Mouse (Mus musculus) C2C12 (cell line): ENCODE measurements around the gene Sox9. TPM values are rescaled to one million over a fixed set of nuclear protein-coding genes. Genes with fewer than 3 reads are reported as not detected.

Experiments
- H3K27me3 ChIP-seq: one replicate; pipeline ENCODE4 v1.6.1; 2011; ENCODE audit not compliant: control insufficient read depth, insufficient read depth, insufficient read length
- H3K36me3 ChIP-seq: one replicate; pipeline ENCODE4 v1.6.1; 2011; ENCODE audit not compliant: control insufficient read depth, insufficient read depth
- H3K4me3 ChIP-seq: one replicate; pipeline ENCODE4 v1.5.1; 2011; ENCODE audit warnings: mild to moderate bottlenecking, control low read depth; ENCODE audit not compliant: poor library complexity, insufficient read depth, severe bottlenecking
- H3K79me2 ChIP-seq: one replicate; pipeline ENCODE4 v1.6.1; 2011; ENCODE audit not compliant: control insufficient read depth, insufficient read depth
- H3K79me3 ChIP-seq: one replicate; pipeline ENCODE4 v1.6.1; 2011; ENCODE audit warnings: low read depth, control low read depth
- H3ac ChIP-seq: one replicate; pipeline ENCODE3; 2011; ENCODE audit warnings: low read depth; ENCODE audit not compliant: control insufficient read depth, insufficient read length
- CEBPB ChIP-seq: IDR thresholded peaks from one replicate; pipeline ENCODE4 v1.6.1; 2011; ENCODE audit warnings: low read depth, mild to moderate bottlenecking, control low read depth, moderate library complexity
- CTCF ChIP-seq: IDR thresholded peaks from one replicate; pipeline ENCODE4 v1.5.1; 2011; ENCODE audit not compliant: control insufficient read depth, insufficient read depth, insufficient read length
- FOSL1 ChIP-seq: IDR thresholded peaks from one replicate; pipeline ENCODE4 v1.8.0; 2011; ENCODE audit warnings: mild to moderate bottlenecking, low read length; ENCODE audit not compliant: poor library complexity, insufficient read depth, severe bottlenecking
- MAX ChIP-seq: IDR thresholded peaks from one replicate; pipeline ENCODE4 v1.6.1; 2011; ENCODE audit warnings: mild to moderate bottlenecking, control low read depth
- MYOD1 ChIP-seq: IDR thresholded peaks from one replicate; pipeline ENCODE4 v1.6.1; 2011; ENCODE audit warnings: low read depth; ENCODE audit not compliant: control insufficient read depth, insufficient read length
- MYOG ChIP-seq: IDR thresholded peaks from one replicate; pipeline ENCODE4 v1.6.1; 2011; ENCODE audit not compliant: control insufficient read depth, insufficient read length; ENCODE audit errors: extremely low read depth
- USF1 ChIP-seq: IDR thresholded peaks from one replicate; pipeline ENCODE4 v1.6.1; 2011; ENCODE audit warnings: low read depth, mild to moderate bottlenecking, control low read depth, moderate library complexity
- polyA plus RNA-seq: library from polyadenylated mRNA; unstranded; fragments of >200 nt; fragmentation: generic; extraction: Trizol; gene quantifications from one replicate; pipeline ENCODE4 v1.2.1, GENCODE M21; 2012; ENCODE audit warnings: missing spikeins

Gene Sox9
- polyA plus RNA-seq, 1 experiment, result 14.4 TPM

GRCm38 (mm10) chr11:112834245-112835005 is 52.4 kb downstream of the Sox9 start:
- Histone ChIP-seq H3K36me3 (no peaks in the 10 kb centered on the region), H3K4me3 (no peak overlapping the region), H3ac (no peak overlapping the region), H3K79me2 (no peaks in the 10 kb centered on the region), H3K27me3 (no peaks in the 10 kb centered on the region), H3K79me3 (no peaks in the 10 kb centered on the region)
- TF ChIP-seq MYOD1 (peak; percentile 79), MYOG (no peak), MAX (no peak), CEBPB (peak; percentile 22), USF1 (no peak), CTCF (no peak)

GRCm38 (mm10) chr11:112835468-112836092 is 53.6 kb downstream of the Sox9 start:
- Histone ChIP-seq H3K79me2 (no peaks in the 10 kb centered on the region), H3ac (no peak overlapping the region), H3K79me3 (no peaks in the 10 kb centered on the region), H3K36me3 (no peaks in the 10 kb centered on the region), H3K27me3 (no peaks in the 10 kb centered on the region), H3K4me3 (no peak overlapping the region)
- TF ChIP-seq FOSL1 (no peak), MAX (no peak), USF1 (no peak), CEBPB (no peak), CTCF (no peak), MYOD1 (no peak), MYOG (no peak)
